Mouse (Mus musculus) c-Kit-negative CD71-positive TER-119-positive erythroid progenitor cells, embryonic 14.5 days (primary cell): Measurements from ENCODE around the gene Stat5a.

Experiments
- DNase-seq: peaks from one replicate; pipeline ENCODE4 v3.0.0-alpha.2; 2013; ENCODE audit warnings: low read depth, low spot score

Gene Stat5a

DNA sequence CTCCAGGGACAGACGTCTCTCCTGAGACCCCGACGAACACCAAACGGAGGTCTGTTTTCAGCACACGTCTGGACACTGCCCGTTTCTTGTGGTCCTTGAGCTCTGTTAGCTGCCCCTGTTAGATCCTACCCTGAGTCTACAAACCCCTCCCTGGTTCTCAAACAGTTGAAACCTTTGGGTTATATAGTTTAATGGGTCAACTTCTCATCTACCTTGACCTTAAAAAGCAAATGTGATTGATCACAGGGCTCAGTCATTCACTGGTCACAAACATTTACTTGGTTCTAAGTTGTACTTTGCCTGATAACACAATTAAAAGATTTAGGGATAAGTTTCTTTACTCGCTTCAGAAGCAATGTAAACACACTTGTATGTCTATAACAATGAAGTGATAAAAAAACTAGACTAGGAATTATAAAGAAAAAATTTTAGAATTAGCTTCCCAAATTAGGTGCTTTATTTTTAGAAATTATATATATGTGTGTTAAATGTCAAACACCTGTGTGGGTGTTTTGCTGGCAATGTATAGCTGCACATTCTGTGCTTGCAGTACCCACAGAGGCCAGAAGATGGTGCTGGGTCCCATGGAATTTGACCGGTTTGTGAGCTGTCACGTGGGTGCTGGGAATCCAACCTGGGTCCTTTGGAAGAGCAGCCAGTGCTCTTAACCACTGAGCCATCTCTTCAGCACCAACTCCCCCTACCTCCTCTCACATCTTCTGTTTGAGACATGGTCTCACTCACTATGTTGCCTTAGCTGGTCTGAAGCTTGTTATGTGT, 22.0 kb upstream of the Stat5a start:
- DNase-seq: no peak

DNA sequence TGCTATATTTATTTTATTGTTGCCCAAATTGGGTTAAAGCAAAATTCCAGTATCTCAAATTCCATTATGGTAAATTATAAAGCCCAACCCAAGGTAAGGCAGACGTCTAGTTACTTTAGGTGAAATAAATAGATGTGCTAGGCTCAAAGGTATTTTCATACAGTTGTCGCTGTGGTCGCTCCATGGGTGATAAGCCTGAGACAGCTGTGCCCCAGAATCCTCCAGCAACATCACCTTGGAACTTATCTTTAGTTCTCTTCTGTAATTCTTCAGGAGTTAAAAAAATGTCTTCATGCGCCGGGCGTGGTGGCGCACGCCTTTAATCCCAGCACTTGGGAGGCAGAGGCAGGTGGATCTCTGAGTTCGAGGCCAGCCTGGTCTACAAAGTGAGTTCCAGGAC, 20.3 kb upstream of the Stat5a start:
- DNase-seq: no peak

- DNase-seq: no peak
These were observed 19.6 kb upstream of the Stat5a start for GRCm38 (mm10) chr11:100839523-100839922.

DNA sequence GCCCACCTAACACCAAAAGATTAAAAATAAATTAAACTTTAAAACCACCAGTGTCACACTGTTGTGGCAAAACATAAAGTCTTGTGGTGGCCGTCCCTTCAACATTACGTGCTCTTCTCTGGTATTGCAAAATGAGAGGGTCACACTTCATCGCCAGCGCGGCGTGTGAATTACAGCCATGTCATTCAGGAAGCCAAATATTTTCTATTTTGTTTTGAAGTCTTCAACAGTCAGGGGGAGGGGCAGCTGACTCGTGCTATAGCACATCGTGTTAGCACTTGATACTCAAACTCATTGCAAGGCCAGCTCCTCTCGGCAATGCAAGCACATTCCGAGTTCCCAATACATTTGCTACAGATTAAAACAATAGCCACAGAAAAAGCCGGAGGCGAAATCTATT, 18.3 kb upstream of the Stat5a start:
- no peak for DNase-seq

DNA sequence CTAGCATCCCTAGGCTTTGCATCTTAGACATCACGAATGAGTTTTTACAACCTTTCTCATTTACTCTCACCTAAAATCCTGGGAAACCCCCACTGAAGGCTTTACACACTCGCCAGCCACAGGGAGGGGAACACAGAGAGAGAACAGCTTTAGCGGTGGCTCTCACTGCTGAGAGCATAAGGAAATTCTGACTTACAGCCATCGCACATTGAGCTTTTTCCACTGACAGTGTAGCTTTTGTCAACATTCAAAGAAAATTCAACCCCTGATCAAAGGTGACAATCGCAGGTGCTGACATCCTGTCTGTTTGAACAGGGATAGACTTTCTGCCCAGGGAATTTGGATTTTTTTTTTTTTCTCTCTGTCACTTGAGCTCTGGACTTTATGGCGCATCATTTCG, 17.1 kb upstream of the Stat5a start:
- DNase-seq: no peak

DNA sequence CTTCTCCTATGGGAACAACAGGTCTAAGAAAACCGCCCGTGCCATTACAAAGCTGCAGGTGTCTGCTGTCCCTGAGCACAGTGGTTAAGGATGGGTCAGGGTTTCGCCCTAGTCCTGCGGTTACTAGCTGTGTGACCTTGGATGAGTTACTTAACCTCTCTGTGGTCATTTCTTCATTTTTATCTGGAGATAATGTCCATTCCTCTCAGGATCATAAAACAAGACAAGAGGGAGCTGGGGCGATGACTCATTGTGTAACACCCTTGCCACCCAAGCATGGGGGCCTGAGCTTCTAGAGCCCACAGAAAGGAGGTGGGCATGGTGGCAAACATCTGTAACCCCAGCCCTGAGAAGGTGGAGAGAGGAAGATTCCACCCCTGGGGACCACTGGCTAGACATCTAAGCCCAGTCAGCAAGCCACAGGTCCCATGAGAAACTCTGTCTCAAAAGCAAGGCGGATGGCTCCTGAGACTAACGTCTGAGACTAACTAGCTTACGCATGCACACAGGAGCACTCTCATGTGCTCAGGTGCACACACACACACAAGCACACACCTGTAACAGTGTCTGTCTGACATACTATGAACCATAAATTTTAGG, 16.0 kb upstream of the Stat5a start:
- DNase-seq: no peak

GRCm38 (mm10) chr11:100844121-100844520, 15.0 kb upstream of the Stat5a start:
- no peak for DNase-seq

- no peak for DNase-seq
These were observed 13.4 kb upstream of the Stat5a start for GRCm38 (mm10) chr11:100845793-100846192.

- DNase-seq: no peak
These were observed 11.6 kb upstream of the Stat5a start for GRCm38 (mm10) chr11:100847572-100847971.

GRCm38 (mm10) chr11:100848080-100848479, 11.1 kb upstream of the Stat5a start:
- no peak for DNase-seq

- DNase-seq: no peak
These were observed 10.3 kb upstream of the Stat5a start for GRCm38 (mm10) chr11:100848789-100849379.

GRCm38 (mm10) chr11:100849456-100850037, 9.6 kb upstream of the Stat5a start:
- DNase-seq: no peak

DNA sequence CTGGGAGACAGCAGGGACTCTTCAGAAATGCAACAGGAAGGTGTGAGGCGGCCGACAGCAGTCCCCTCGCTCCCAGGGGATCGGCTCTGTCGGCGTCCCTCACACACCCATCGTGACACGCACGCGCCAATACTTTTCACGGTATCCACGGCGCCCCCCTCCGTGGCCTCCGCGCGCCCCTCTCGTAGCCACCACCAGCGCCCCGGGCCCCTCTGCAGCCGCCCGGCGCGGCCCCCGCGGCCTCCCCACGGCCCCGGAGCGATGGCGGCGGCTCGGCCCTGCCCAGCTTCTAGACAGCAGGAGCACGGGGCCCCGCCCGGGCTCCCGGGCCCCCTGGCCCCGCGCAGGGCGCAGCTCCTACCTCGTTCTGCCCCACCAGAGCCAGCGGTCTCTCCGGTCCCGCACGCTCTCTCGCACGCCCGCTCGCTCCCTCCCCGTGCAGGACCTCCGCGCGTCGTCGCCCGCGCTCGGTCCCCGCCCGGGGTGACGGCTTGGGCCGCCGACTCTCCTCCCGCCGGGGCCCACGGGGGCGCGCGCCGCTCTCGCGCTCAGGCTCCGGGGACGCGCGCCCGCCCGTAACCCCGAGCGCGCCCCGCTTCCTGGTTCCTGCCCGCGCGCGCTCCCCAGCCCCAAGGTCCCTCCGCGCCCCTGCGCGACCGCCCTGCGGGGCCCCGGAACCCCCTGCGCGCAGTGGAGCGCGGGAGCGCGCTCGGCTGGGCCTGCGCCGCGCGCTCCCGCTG, 8.9 kb upstream of the Stat5a start, which contains the start of gene Stat5b:
TSS of gene Stat5b (minus strand) at position 687 of the 740 bp plus-strand sequence.
- DNase-seq: peak; percentile 42

- DNase-seq: no peak
These were observed 8.2 kb upstream of the Stat5a start for GRCm38 (mm10) chr11:100850778-100851528.

DNA sequence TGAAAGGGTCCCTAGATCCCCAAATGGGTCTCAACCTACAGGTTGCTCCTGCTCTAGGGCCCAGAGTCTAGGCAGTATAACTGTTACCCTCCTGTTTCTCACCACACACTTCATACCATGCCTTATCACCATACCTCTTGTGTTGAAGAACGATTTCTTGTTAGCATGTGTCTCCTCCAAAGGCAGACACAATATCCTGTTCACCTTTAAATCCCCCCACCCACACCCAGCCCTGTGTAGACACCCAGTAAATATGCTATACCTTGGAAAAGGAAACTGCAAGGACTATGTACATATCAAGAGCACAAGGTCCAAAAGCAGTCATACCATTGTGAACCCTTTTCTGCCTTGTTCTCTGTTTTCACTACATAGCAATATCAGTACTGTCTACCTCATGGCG, 7.1 kb upstream of the Stat5a start:
- no peak for DNase-seq

- DNase-seq: no peak
These were observed 6.1 kb upstream of the Stat5a start for GRCm38 (mm10) chr11:100853018-100853417.

DNA sequence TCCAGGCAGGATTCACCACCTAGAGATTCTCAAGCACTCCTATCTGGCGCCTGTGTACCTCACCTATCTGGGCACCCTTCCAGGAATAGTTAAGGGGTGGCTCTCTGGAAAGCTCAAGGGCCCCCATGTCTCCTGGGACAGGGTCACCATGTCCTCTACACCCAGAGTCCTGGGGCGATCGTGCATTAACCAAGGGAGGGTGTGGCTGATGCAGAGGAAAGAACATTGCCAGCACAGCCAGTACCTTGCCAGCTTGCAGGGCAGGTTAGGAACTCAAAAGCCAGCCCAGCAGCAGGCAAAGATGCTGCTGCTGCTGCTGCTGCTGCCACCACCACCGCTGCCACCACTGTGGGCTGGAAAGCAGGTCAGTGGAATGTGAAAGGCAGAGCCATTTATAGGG, 4.9 kb upstream of the Stat5a start:
- no peak for DNase-seq

DNA sequence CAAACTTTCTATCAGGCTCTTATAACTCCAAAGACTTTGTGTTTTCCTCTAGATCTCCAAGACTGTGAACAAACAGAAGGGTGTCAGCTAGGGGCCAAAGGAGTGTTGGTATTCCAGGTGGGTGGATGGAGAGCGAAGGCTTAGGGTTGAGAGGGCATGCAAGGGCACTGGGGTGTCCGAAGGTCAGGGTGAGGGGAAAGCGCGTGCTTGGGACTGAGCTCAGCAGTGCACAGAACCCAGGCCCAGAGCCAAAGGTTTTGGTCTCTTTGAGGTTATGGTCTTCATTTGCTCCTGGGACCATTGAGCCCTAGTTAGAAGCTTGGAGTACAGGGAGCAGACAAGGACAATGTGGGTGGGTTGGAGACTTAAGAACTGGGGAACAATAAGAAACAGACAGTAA, 4.0 kb upstream of the Stat5a start:
- no peak for DNase-seq

DNA sequence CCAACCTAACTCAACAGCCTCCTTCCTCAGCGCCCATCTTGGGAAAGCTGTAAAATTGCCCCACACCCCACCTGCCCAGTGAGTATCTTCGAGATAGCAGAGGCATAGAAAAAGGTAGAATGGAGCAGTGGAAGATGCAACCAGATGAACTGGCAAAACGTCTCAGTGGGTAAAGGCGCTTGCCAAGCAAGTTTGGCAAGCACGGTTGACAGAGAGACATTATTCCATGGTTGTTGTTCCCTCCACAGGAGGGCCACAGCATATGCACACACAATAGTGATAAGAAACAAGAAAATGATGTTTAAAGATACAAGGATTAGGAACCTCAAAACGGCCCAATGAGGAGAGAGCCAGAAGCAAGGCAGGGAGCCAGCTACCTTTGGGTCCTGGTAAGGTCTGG, 1.2 kb upstream of the Stat5a start:
- no peak for DNase-seq

GRCm38 (mm10) chr11:100859579-100860075, 476 bp downstream of the Stat5a start:
- DNase-seq: no peak
